Mouse (Mus musculus) B cell, adult 62 days (primary cell): ENCODE measurements around the gene Ddx58. TPM values are rescaled to one million over a fixed set of nuclear protein-coding genes. Genes with fewer than 3 reads are reported as not detected.

Experiments
- total RNA-seq: library from RNA; stranded (reverse); gene quantifications from 4 replicates; pipeline ENCODE4 v1.2.4, GENCODE M21; 2023

Ddx58 gene
- total RNA-seq: 84.9 to 101 TPM (median 92.7 TPM) in 4 replicates

DNA sequence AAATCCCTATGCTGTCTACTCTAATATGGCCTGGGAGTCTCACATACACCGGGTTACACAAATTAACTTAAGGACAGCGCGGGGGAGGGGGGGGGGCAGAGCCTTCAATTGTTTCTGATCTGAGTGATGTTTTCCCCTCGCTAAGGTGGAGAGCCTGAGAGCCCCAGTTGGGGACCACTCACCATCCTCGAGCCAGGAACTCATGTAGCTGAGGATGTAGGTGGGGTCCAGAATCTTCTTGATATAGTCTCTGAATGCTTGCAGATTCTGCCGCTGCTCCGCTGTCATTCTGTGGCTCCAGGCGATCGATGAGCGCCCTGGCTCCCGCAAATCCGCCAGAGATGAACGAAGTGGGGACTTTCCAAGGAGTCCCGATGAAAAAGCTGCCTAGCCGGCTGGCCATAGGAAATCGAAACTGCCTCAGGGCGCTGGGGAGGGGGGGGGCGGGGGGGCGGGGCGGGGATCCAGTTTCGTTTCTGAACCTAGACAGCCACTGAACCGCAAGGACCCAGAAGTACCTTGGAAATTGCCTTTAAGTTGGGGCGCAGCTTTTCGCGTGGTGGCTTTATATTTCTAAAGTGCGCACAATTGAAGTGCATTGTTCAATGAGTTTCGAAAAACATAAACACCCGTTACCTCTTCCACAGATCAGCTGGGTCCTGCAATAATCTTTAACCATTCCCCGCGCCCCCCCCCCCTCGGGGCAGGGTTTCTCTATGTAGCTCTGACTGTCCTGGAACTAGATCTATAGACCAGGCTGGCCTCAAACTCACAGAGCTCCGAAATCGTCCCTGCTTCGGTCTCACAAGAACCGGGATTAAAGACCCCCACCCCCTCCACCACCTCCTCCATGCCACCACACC lies at the start of gene Ddx58:
Ddx58 (minus strand) TSS at position 420 of the 863 bp plus-strand sequence.

DNA sequence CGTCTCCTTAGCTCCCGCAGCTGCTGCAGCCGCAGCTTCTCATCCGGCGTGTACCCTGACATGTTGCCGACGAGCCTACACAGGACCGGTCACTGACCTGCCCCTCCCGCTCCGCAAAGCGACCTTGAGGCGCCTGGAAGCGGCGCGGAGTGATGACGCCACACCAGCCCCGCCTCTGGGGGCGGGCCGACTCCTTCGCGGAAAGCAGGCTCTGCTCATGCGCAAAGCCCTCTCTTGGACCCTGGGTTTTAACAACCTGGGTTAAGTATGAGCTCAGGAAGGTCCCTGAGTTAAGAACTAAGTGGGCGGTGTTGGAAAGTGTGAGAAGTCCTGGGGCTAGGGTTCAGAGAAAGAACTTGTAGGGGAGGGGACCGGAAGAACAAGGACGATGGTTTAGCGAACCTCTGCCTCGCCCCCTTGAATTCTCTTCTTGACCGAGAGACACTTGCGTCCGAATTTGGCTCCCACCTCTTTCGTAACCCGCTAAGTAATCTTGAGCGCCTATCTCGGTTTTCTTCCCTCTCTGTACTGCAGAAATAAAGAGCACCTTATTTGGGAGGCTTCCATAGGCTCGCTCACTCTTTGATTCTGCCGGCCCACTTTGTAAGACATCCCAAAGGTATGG lies 39.8 kb upstream of the Ddx58 start, which contains the start of gene Ndufb6:
Ndufb6 (minus strand) TSS at position 146 of the 625 bp plus-strand sequence.

DNA sequence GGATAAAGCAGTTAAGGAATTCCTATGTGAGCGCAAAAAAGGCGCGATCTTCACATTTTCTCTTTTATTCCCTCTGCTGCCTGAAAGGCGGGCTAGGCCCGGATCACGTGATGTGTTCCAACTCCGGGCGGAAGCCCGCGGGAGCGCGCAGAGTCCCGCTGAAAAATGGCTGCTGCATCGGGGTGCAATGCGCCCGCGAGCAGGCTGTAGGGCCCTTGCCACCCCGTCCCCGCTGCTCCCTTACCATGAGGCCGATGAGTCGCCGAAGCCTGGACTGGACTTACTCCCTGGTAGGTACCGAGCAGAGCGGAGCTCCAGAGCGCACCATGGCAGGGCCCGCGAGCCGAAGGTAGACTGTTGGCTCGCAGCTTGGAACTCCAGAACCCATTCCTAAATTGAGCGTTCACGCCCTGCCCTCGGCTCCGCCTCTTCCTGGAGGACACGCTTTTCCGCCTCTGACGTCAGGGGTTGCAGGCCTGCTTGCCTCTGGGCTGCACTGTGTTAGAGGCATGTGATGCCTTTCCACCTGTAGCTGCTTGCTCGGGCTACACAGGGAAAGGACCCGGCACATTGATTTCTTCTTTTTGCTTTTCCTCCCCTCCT lies 29.9 kb upstream of the Ddx58 start, which contains the start of the genes Smim27 and Topors:
Smim27 (plus strand) TSS at position 150 of the 603 bp plus-strand sequence.
Topors (minus strand) TSS at position 421 of the 603 bp plus-strand sequence.

Other genes with a start within 250 kb of the Ddx58 start
- gene Aco1, start 96.7 kb downstream of the Ddx58 start, total RNA-seq: 16.6 to 25.3 TPM (median 18.2 TPM) in 4 replicates
- 32.9 to 52.4 TPM (median 40.5 TPM) in 4 replicates for gene Smim27, start 29.8 kb upstream of the Ddx58 start, total RNA-seq
- gene Topors, start 30.0 kb upstream of the Ddx58 start, total RNA-seq: 33.3 to 35.3 TPM (median 34.0 TPM) in 4 replicates
- 31.0 to 41.7 TPM (median 36.4 TPM) in 4 replicates for gene Ndufb6, start 39.6 kb upstream of the Ddx58 start, total RNA-seq
- not detected in 4 replicates for gene Tmem215, start 232.4 kb upstream of the Ddx58 start, total RNA-seq